Mouse (Mus musculus) frontal cortex, postnatal 36 days (tissue): ENCODE measurements at regions not wholly inside any gene's neighbourhood (a gene's known extent, or its start where the extent isn't known, plus 50 kb on each side); places are given as distances from the start of the nearest gene placed in this dataset.

ENCODE experiments used
- DNase-seq, 2 experiments: peaks; one replicate each; pipeline ENCODE4 v3.0.0; 2022; ENCODE audit warnings: low spot score in 2 of 2

DNA sequence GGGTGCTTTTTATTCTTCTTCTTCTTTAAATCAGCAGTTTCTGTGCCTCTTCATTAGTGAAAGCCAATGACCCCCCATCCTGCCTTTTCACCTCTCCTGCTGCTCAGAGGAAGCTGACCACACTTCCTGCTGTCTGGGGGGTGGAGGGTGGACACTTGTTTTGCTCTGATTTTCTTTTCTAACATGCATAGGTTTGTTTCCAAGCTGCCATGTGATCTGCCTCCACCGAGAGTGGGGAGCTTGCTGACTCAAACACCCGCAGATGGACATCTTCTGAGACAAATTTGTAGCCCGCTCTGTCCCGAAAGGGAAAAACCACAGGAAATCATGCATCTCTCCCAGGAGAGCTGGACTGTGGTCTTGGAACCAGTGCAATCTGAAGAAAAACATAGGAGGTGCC, 141.3 kb downstream of the Gm826 start:
- no peak for DNase-seq

DNA sequence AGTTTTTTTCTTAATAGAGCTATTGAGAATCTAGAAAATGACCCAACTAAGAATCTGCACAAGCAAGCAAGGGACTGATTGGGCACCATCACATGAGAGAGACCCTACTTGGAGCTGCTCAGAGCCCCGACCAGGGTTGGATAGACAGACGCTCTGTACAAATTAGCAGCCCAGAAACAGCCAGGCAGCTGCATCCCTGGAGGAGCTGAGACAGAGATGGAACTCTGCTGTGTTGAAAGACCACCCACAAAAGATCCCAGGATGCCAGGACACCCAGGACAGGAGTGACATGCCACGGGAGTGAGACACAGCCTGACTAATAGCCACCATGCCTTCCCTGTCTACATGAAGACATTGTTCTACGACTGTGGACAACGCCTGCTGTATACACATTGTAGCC, 147.9 kb downstream of the Gm826 start:
- no peak for DNase-seq

DNA sequence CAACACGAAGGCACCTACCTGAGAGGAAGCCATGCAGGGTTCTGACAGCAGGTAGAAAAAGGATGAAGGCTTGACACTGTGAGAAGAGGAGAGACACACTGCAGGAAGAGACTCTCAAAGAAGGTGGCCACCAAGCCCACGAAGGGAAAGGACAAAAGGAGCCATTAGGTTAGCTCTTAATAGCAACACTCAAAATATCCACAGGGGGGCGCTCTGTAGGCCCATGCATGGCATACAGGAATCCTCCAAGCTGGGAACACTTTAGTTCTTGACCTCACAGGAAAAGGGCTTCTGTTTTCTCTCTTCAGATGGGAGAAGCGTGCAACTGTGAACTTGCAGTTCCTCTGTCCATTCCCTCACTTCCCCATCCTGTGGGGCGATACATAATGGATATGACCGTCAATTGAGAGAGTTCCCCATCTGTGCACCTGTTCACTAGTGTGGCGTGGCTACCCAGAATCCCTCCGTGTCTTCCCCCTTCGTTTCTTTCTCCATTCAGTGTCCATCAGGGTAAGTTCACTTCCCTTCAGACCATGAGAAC, 162.9 kb downstream of the Gm826 start:
- DNase-seq: peak; percentile 2 to 13

DNA sequence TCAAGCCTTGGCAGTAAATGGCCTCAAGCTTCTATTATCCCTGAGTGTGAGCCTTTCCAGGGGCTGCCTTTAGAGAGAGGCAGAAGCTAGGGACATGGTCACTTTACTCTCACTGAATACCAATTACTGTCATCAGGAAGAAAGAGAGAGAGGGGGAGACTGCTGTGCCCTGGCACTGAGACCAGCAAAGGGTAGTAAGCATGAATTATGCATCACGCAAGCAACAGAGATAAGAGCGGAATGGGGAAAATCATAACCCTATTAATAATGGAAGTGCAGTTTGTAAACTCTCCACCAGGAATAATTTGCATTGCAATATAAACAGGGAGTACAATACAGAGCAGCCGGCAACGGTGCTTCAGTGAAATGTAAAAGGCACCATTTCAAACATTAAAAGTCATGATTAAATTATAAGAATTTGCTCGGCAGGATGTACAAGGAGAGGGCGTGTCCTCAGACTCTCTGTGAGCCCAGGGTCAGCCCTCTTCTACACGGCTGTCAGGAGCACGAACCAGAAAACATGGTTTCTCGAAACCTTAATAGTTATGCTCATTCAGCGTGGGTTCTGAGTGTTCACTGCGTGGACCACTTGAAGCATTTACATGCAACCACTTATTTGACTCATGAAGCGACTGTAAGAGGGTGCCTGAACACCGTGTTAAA, 175.2 kb downstream of the Gm826 start:
- DNase-seq: no peak

DNA sequence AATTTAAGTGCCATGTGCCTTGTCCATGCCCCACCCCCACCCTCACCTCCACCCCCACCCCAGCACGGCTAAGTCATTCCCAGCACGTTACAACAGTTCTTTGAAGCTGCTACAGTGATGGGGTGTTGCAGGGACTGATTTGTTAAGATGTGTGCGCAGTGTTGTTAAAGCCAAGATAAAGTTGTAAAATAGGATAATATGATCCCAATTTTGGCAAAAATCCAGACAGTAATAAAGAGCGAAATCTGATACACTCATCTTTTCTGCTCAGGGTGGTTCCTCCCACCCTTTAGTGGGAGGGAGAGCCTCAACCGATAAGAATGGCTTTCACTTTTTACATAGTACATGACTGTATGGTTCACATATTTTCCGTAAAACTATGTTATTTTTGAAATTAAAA, 180.2 kb downstream of the Gm826 start:
- no peak for DNase-seq

DNA sequence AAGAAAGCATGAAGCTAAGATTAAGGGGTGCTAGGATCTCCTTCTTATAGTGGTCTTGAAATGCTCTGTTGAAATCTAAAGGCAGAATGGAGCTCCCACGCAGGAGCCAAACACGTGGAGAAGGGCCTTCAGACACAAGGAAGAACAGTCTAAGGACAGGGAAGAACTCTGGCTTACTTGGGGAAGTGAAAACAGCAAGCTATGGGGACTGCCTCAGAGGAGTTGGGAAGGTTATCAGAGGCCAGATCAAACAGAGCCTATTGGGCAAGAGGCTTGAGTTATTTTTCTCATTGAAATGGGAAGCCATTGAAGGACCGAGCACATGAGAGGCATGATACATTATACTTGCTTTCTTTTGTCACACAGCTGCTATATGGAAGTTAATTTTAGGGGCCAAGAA, 181.9 kb downstream of the Gm826 start:
- no peak for DNase-seq

DNA sequence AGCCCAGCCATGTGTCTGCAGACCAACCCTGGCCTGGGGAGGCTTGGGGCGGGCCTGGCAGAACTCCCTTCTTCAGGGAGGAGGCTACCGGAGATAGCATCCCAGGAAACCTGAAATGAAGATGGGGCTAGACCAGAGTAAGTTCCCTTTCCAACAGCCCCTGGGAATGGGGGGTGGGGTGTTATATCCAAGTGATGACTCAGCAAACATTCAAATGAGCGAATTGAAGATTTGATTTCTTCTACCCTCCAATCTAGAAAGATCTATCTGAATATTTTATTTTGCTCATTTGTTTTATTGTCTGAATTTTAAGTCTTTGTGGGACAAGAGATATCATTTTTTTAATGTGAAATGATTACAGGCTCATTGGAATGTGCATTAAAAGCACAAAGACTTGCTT, 185.0 kb downstream of the Gm826 start:
- no peak for DNase-seq

DNA sequence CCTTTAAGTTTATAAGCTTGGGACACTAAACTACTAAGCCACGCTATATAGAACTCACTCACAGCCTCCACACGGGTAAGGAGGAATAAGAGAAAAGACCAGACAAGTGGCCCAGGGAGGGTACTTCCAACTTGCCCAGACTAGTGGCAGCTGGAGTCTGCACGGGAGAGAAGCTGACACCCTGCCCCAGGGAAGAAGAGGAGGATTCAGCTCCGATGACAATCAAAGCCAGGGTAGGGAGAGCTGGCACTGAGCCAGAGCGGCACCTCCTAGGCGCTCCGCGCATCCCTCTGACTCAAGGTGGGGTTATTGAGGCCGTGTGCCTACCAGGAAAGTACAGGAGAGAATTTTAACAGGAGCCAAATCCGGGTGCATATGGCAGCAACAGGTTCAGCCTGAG, 185.4 kb downstream of the Gm826 start:
- no peak for DNase-seq

DNA sequence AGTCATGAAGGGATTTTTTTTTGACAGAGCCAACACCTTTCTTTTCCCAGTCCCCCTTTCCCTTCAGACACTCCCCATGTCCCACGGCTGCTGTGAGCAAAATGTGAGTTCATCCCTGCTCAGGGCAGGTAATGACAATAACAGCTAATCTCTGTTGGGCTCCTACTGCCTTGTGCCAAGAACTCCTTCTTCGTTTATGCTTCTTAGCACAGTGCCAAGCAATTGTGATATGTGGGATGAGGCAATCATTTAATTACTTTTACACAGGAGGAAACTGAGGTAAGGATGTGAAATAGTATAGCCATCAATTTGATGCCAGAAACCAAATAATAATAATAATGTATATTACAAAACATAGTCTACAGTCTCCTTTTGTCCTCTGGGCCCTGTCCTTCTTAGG, 185.9 kb downstream of the Gm826 start:
- no peak for DNase-seq

DNA sequence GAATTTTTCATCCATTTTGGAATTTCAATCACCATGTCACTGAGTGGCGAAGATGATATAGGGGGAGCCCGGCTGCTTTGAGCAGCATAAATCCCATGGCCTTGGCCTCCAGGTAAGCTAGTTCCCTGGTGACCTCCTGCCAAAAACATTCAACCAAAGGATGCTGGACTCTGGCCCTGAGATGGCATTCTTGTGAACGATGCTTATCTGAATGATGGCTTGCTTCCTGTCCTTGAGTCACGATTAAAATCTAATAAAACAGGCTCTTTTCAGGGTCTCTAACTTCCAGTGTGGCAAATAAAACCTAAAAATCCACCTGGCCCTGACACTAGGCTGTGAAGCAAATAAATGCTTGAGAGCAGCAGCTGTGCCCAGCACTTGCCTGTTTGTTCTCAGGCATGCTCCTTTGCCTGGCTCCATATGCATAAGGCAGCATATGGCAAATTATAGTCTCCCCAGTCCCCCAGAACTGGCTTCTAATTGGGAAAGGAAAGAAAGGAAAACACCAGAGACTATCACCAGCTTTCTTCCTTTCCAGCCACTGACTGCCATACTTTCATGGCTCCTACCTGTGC, 193.7 kb downstream of the Gm826 start:
- DNase-seq: no peak

DNA sequence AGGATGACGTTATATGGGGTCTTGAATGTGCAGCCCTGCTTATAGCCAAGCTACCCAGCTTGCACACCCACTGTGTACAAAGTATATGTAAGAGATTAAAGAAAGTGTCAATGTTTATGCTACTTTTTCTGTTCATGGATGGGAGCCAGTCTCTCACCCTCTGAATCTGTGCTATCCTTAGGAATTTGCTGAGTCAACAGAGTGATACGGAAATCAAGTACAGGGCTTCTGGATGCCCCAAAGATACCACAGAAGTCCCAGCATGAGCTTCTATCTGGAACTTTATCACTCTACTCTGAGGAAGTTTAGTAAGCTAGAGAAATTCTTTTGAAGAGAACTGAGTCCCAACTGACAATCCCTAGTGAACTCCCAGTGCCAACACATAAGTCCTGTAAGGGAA, 195.9 kb downstream of the Gm826 start:
- no peak for DNase-seq

DNA sequence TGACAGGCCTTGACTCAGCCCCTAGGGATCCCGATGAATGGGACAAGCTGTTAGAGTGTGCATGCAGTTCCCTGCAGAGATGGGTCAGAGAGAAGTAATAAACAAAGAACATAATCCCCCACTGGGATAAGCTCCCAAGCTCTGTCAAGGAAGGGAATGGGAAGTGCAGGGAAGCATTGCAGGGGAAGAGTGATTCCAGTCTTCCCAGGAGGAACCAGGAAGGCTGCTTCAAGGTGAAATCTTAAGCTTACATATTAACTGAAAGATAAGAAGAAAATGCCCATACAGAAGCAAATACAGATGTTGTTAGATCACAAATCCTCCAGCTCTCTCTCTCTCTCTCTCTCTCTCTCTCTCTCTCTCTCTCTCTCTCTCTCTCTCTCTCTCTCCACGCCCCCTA, 202.2 kb downstream of the Gm826 start:
- no peak for DNase-seq

DNA sequence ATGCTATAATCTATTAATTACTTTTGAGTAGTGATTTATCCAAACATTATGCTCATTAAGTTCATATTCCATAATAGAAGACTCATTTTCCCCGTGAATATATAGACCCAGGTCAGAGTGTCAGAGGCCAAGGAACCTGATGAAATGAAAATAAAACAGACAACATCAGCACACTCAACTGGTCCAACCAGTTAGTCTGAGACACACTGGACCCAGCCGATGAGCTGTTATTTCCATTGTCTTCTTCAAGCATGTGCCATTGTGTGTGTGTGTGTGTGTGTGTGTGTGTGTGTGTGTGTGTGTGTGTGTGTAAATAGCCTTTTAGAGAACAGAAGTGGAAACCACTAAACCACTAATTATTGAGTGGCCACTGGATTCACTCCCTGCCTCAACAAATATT, 202.6 kb downstream of the Gm826 start:
- no peak for DNase-seq

DNA sequence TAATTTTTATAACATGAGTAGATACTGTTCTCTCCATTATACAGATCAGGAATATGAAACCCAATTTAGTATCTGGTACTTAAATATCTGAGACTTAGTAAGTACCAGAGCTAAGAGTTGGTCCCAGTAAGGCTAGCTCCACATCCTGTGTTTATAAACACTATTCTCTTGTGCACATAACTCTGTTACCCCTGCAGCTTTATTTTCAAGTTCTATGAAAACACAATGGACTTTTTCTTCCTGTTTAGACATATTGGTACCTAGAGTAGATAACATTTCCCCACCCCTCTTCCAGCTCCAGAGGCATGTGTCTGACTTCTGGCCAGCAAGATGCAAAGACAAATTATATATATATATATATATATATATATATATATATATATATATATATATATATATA, 216.8 kb downstream of the Gm826 start:
- DNase-seq: no peak

DNA sequence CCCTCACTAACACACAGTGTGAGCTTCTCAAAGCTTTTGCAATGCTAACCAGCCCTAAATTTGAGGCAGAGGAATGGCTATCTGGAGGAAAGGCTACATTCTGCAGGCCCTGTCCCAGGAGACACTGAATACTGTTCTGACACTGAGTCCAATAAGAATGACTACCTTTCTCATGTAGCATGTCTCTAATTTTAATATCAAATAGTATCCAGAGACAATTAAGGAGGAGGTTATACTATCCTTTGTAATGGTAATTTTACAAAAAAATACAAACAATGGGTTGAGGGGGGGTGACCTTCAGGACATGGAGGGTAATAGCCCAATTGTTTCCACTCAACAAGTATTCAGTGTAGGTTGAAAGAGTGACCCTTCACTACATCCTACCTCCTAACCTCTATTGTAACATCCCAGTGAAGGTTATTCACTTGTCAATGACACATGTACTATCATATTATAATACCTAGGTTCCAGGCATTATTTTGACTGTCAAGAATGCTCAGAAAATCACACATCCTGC, 222.7 kb downstream of the Gm826 start:
- DNase-seq: no peak

DNA sequence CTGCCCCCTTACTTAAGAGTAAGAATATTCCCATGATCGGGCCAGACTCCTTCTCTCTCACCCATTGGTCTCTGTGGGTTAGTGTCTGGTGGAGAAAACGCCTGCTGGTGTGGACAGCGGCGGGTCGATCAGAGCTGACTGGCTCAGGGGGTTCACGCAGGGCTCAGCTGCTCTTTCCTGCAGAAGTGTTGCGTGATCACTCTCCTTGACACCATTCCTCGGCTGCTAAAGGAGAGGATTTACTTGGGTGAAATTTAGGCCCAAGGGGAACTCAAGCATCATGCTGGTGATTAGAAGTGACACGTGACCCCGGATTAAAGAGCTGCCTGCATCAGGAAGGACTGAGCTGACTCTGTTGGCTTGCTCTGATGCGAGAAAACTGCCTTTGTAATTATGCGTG, 240.9 kb downstream of the Gm826 start:
- no peak for DNase-seq

DNA sequence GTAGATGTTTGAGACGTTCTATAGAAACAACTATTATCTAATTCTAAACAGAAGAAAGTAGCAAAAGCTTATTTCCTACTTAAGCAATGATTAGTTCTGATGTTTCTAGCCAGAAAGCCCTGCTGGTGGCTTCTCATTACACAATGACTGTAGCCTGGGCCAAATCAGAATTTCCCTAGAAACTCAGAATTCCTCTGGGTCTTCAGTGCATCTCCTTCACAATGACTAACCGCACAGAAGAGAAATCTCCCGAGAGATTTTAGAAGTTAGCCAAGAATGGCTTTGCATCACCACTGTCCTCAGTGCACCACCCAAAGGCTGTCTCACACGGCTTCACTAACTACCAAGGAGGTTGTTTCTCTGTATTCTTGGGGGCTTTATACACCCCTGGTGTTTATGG, 248.0 kb downstream of the Gm826 start:
- no peak for DNase-seq

DNA sequence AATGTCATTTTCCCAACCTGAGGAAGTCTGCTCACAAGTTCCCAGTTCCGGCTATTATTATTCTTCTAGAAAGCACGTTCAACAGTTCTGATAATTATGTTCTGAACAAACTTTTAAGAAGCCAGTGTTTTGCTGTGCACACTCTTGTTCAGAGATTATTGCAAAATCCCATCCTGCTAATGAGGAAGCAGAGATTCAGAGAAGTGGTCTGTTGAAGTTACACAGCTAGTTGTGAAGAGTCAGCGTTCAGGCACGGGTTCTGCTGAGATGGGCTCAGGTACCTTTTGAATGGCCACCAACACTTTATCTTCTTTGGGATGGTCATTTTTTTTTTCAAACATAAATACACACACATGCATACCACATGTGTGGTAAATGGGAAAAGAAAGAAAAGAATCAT, 250.3 kb downstream of the Gm826 start:
- no peak for DNase-seq

DNA sequence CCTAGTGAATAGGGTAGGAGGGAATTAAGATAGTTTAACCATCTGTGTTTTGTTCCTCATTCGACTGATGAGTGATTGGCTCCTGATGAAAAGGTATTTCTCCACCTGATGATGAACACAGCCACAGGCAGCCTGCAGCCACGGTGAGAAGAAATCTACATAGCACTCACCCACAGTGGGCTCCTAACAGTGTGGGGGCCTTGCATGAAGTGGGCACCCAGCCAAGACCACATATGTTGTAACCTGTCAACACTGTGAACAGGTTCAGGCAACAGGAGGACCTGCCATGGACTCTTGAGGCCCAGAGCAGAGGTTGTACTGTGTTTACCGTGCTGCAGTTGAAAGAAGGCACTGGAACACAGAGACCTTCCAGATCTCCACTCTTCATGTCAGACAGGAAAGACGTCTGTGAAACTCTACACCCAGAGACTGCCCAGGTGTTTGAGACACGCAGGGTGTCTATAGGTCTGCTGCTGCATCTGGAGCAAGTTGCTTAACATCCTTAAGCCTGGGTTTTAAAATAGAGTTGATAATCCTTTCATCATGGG, 251.8 kb downstream of the Gm826 start:
- DNase-seq: no peak

DNA sequence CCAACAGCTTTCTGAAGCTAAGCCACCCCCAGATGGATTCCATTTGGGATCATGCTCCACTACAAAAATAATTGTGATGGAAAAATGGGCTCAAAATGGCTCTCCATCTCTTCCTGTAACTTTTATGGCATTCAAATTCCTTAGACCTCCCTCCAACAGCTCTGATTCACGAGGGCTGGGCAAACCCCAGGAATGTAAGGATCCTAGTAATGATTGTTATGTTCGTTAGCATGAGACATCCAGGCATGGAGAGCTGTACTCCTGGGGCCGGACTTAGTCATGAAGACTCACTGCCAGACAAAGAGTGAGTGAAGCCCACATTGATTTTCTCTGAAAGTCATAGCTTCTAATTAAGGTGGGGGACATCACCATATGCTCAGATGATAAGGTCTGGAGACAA, 258.3 kb downstream of the Gm826 start:
- DNase-seq: no peak

DNA sequence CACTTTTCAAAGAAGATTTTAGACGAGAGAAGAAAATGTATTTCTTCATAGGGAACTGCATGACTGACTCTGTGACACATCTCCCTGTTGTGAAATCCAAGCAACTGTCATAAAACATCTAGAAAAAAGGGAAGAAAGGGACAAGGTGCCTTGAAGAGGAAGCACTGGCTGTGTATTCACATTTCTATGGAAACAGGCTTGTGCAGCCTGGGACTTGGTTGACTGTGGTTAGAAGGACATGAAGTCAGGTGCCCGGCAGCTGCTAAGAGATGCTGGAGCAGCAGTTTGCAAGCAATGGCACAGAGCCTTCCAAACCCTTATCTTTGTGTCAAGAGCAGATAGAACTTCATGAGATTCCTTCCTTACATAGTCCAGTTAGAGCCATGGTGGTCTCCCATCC, 263.5 kb downstream of the Gm826 start:
- DNase-seq: no peak

DNA sequence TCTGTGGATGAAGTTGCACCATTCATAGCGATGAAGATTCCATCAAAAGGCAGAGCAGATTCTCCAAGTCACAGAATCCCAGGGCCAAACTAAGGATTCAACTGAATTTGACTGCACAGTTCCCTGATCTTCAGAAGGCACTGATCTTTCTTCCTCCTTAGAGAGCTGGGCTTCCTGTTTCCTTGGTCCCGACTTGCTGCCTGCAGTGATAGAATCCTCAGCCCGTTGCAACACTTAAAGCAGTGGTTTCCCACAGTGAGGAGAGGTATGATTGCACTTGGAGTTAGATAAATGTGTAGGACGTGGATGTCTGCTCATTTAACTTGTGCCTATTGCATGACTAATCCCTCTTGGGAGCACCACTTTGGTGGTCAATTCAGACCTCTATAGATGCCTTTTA, 265.2 kb downstream of the Gm826 start:
- no peak for DNase-seq

DNA sequence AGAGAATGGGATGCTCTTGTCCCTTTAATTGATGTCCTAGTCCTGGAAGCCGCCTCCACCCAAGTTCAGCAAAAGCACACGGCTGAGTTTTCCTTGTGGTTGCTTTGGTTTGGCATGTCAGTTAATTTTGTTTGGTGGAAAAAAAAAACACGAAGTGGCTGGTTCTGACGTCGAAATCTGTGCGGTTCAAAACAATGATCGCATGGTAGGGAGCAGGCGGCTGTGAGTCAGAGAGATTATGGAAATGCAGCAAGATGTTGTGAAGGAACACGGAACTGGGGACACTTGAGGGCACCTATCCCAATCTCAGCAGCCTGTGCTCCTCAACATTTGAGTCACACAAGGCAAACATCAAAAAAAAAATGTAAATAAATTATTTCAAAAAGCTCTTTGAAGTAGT, 266.1 kb downstream of the Gm826 start:
- DNase-seq: no peak
